Mouse (Mus musculus) activated CD4-positive, CD25-positive, alpha-beta regulatory T cell, adult 4 months (primary cell): ENCODE data around the gene Ccin. TPM values are rescaled to one million over a fixed set of nuclear protein-coding genes. Genes with fewer than 3 reads are reported as not detected.

ENCODE experiments used
- ATAC-seq: one replicate; pipeline ENCODE4 v1.8.0; 2017
- polyA plus RNA-seq, 2 experiments: library from polyadenylated mRNA; unstranded; fragments of 100-300 nt; shearing (Covaris generic); gene quantifications; one replicate each; pipeline ENCODE4 v1.2.1; 2017

Gene Ccin
- polyA plus RNA-seq, result under 1 TPM in 1 of 2 experiments, not detected in 1; 0.24 TPM

GRCm38 (mm10) chr4:43983181-43983580, at the start of gene Ccin:
Ccin (plus strand) TSS chr4:43983483.
- ATAC-seq, result no peak

GRCm38 (mm10) chr4:43936186-43936585, 47.1 kb upstream of the Ccin start:
- ATAC-seq, result peak; percentile 37

GRCm38 (mm10) chr4:43936749-43937674, 46.3 kb upstream of the Ccin start:
- peak; percentile 85 for ATAC-seq

GRCm38 (mm10) chr4:43941315-43941714, 42.0 kb upstream of the Ccin start:
- no peak for ATAC-seq

GRCm38 (mm10) chr4:43942421-43942820, 40.9 kb upstream of the Ccin start:
- ATAC-seq, result no peak

- no peak for ATAC-seq
Measured at GRCm38 (mm10) chr4:43947571-43947970, 35.7 kb upstream of the Ccin start.

GRCm38 (mm10) chr4:43957292-43957845, 25.9 kb upstream of the Ccin start, which contains the start of gene Glipr2:
Glipr2 (plus strand) TSS chr4:43957401.
- ATAC-seq, result peak; percentile 68

GRCm38 (mm10) chr4:43957846-43958461, 25.3 kb upstream of the Ccin start:
- ATAC-seq, result peak; percentile 16

- peak; percentile 12 for ATAC-seq
Measured at GRCm38 (mm10) chr4:43959523-43960179, 23.6 kb upstream of the Ccin start.

GRCm38 (mm10) chr4:43960207-43960606, 23.1 kb upstream of the Ccin start:
- ATAC-seq, result peak; percentile 33

- peak; percentile 33 for ATAC-seq
Measured at GRCm38 (mm10) chr4:43964326-43964833, 18.9 kb upstream of the Ccin start.

GRCm38 (mm10) chr4:43964951-43965684, 18.2 kb upstream of the Ccin start:
- ATAC-seq, result no peak

- ATAC-seq, result peak; percentile 37
Measured at GRCm38 (mm10) chr4:43965856-43966535, 17.3 kb upstream of the Ccin start.

- ATAC-seq, result no peak
Measured at GRCm38 (mm10) chr4:43968650-43969049, 14.6 kb upstream of the Ccin start.

- ATAC-seq, result no peak
Measured at GRCm38 (mm10) chr4:43969373-43969772, 13.9 kb upstream of the Ccin start.

GRCm38 (mm10) chr4:43970393-43971330, 12.6 kb upstream of the Ccin start:
- ATAC-seq, result peak; percentile 33

- no peak for ATAC-seq
Measured at GRCm38 (mm10) chr4:43971541-43972136, 11.6 kb upstream of the Ccin start.

- peak; percentile 79 for ATAC-seq
Measured at GRCm38 (mm10) chr4:43972137-43972591, 11.1 kb upstream of the Ccin start.

- ATAC-seq, result peak; percentile 66
Measured at GRCm38 (mm10) chr4:43973526-43973981, 9.7 kb upstream of the Ccin start.
